ENCODE assay signal across 11 mouse cellular contexts in genomic region chr5:103926398-103926797, GRCm38 (mm10). TPM values are rescaled to one million over a fixed set of nuclear protein-coding genes. Genes with fewer than 3 reads are reported as not detected.
A peak's percentile ranks its signal among the peaks of the same experiment; 100 is the strongest.
DNase-seq lines count a peak whose midpoint lies in the region; ATAC-seq and TF ChIP-seq lines count a peak whose summit lies in the region.
"Had no signal": no experiment of that assay in that cellular context is flagged by ENCODE, and none has a peak within 500 bp of the region (broad histone marks: within the 10 kb centered on the region; RNA-seq: fewer than 3 reads in every experiment).

No protein-coding gene starts in this region.

- H3K4me3 ChIP-seq in lung, adult 2 months (replicated peaks; ENCODE audit: extremely low read depth, low read depth, low read length) = no peak overlapping the region
- H3K4me3 ChIP-seq: limb, embryonic 12.5 days had no signal

- peaks cover 3% of the 10 kb centered on the region; the same call in 1 of the 2 replicates for H3K4me1 ChIP-seq in lung, adult 2 months (ENCODE audit: control insufficient read depth, insufficient read depth, low read length)

- ATAC-seq in granulocyte monocyte progenitor cell, adult 5-6 weeks (replicated peaks; ENCODE audit: poor library complexity, severe bottlenecking) = peak; percentile 57

- peak; percentile 30 for DNase-seq in adrenal gland, postnatal 10 days
- DNase-seq in adrenal gland, adult 18-20 months (ENCODE audit: low spot score in 2 of 2) = no peak
- DNase-seq in lung, adult 2 months = no peak
- DNase-seq in lung, postnatal 4 days = no peak
- DNase-seq in testis, postnatal 10 days (ENCODE audit: low spot score) = peak; percentile 72
- no peak for DNase-seq in heart, postnatal 10 days
- DNase-seq in frontal cortex, postnatal 36 days (ENCODE audit: low spot score in 2 of 2) = no peak
- DNase-seq: right cerebral cortex, postnatal 14 days had no signal

- TF ChIP-seq CTCF in lung, adult 2 months (IDR thresholded peaks at IDR 0.05; ENCODE audit: insufficient read depth, low read length) = peak; percentile 63

- intact Hi-C loops in heart, postnatal 10 days (cut with DNase I) = no loop called here

- TF ChIP-seq POLR2A in lung, adult 2 months (IDR thresholded peaks at IDR 0.05; ENCODE audit: borderline replicate concordance, extremely low read depth, low read depth, low read length) = no peak

- 66% methylated on average over 12 of the region's 12 CpGs for WGBS in lung, adult 2 months

RNA-seq across cellular contexts. Expression of gene Klhl8, which starts 15.3 kb away (rescaled TPM):
- 10 to 100 TPM; 12.0 to 15.7 TPM for total RNA-seq in adrenal gland, postnatal 10 days (2021)
- 10 to 100 TPM; 13.6 to 20.2 TPM for total RNA-seq in adrenal gland, adult 18-20 months (2021)
- 5.0 and 9.0 TPM in 2 replicates for polyA plus RNA-seq in lung, adult 2 months (2012; rRNA removed)
- total RNA-seq in granulocyte monocyte progenitor cell, adult 5-6 weeks (2014; fragmentation: Nextera tagmentation) = 1.9 and 2.5 TPM in 2 replicates
- total RNA-seq in granulocyte monocyte progenitor cell, adult 5-6 weeks (2017) = 3.5 and 4.1 TPM in 2 replicates
- 10 to 100 TPM; 11.9 to 15.2 TPM for total RNA-seq in heart, postnatal 10 days (2021)

RNA-seq across cellular contexts. Expression of gene Hsd17b13, which starts 50.8 kb away (rescaled TPM):
- 100 to 1,000 TPM in 1 of 2 experiments, 10 to 100 TPM in 1; 59.3 to 169 TPM for total RNA-seq in adrenal gland, postnatal 10 days (2021)
- total RNA-seq in adrenal gland, adult 18-20 months (2021) = not detected
- polyA plus RNA-seq in lung, adult 2 months (2012; rRNA removed) = 0.14 TPM in 1 of 2 replicates, not detected in the other
- total RNA-seq in granulocyte monocyte progenitor cell, adult 5-6 weeks (2014; fragmentation: Nextera tagmentation) = not detected in 2 replicates
- not detected in 2 replicates for total RNA-seq in granulocyte monocyte progenitor cell, adult 5-6 weeks (2017)
- not detected for total RNA-seq in heart, postnatal 10 days (2021)
- polyA plus RNA-seq: C2C12; limb, embryonic 12.5 days had no signal

Comparison
In these comparisons a context has a peak if more than half of its experiments do, and no peak if none do; other contexts are left out.
1. DNase-seq: peak in adrenal gland, postnatal 10 days (single experiment) and testis, postnatal 10 days (single experiment); none in adrenal gland, adult 18-20 months (0 of 2), lung, adult 2 months (single experiment), lung, postnatal 4 days (0 of 2), heart, postnatal 10 days (0 of 2) and frontal cortex, postnatal 36 days (0 of 2).
2. RNA of gene Hsd17b13, which starts 50.8 kb away (total RNA-seq): 59.3 to 169 TPM in adrenal gland, postnatal 10 days; not detected in adrenal gland, adult 18-20 months, not detected in granulocyte monocyte progenitor cell, adult 5-6 weeks and not detected in heart, postnatal 10 days; every median in the first group is over 10 times any median in the second.